In genomic region chr12:44471073-44471472, GRCm38 (mm10) we compare ENCODE assay signal across 20 mouse cellular contexts.
"Had no signal": no experiment of that assay in that cellular context is flagged by ENCODE, and none has a peak within 500 bp of the region (broad histone marks: within the 10 kb centered on the region; RNA-seq: fewer than 3 reads in every experiment).

No protein-coding gene starts in this region.

- H3K9ac ChIP-seq: limb, embryonic 13.5 days; liver, embryonic 12.5 days; liver, embryonic 15.5 days; lung, embryonic 15.5 days had no signal

- ATAC-seq: intestine, embryonic 16.5 days; liver, embryonic 12.5 days had no signal

- H3K9me3 ChIP-seq: limb, embryonic 10.5 days; limb, embryonic 13.5 days; liver, embryonic 12.5 days; liver, embryonic 15.5 days; lung, embryonic 15.5 days; megakaryocyte, embryonic 14.5 days had no signal

- DNase-seq: kidney, adult 18-20 months; kidney, adult 9 months; kidney, postnatal 14 days; kidney, postnatal 4 days; liver; lung, adult 18-20 months; lung, postnatal 10 days; lung, postnatal 36 days; midbrain, embryonic 14.5 days; thymus, adult 2 months; thymus, postnatal 14 days; thymus, postnatal 4 days had no signal

- H3K36me3 ChIP-seq: limb, embryonic 10.5 days; limb, embryonic 13.5 days; liver, embryonic 12.5 days; liver, embryonic 15.5 days; lung, embryonic 15.5 days had no signal

- H3K4me2 ChIP-seq: limb, embryonic 13.5 days; liver, embryonic 12.5 days; liver, embryonic 15.5 days; lung, embryonic 15.5 days; midbrain, embryonic 11.5 days had no signal

- H3K4me3 ChIP-seq: limb, embryonic 10.5 days; limb, embryonic 13.5 days; liver, embryonic 12.5 days; liver, embryonic 15.5 days; lung, embryonic 15.5 days; megakaryocyte, embryonic 14.5 days had no signal

- H3K4me1 ChIP-seq: limb, embryonic 10.5 days; limb, embryonic 13.5 days; liver, embryonic 12.5 days; liver, embryonic 15.5 days; lung, embryonic 15.5 days; megakaryocyte, embryonic 14.5 days had no signal

- H3K27me3 ChIP-seq: limb, embryonic 13.5 days; liver, embryonic 12.5 days; liver, embryonic 15.5 days; lung, embryonic 15.5 days; megakaryocyte, embryonic 14.5 days had no signal

- H3K27ac ChIP-seq: limb, embryonic 10.5 days; limb, embryonic 13.5 days; liver, embryonic 12.5 days; liver, embryonic 15.5 days; lung, embryonic 15.5 days had no signal
